Mouse (Mus musculus) splenic B cell, adult 2 months (primary cell): ENCODE data around the gene March10.

Experiments used
- DNase-seq: peaks from one replicate; pipeline ENCODE4 v3.0.0-alpha.2; 2011; ENCODE audit warnings: low read depth, low spot score
- H3K27me3 ChIP-seq: 2 replicates; pipeline ENCODE4 v1.6.1; 2012; ENCODE audit warnings: mild to moderate bottlenecking, low read length, moderate library complexity, mixed read lengths; ENCODE audit not compliant: control insufficient read depth, poor library complexity, insufficient read depth, severe bottlenecking
- H3K36me3 ChIP-seq: 2 replicates; pipeline ENCODE4 v1.6.1; 2012; ENCODE audit warnings: mild to moderate bottlenecking, low read length, moderate library complexity, mixed read lengths; ENCODE audit not compliant: control insufficient read depth, poor library complexity, insufficient read depth, severe bottlenecking

The March10 gene

DNA sequence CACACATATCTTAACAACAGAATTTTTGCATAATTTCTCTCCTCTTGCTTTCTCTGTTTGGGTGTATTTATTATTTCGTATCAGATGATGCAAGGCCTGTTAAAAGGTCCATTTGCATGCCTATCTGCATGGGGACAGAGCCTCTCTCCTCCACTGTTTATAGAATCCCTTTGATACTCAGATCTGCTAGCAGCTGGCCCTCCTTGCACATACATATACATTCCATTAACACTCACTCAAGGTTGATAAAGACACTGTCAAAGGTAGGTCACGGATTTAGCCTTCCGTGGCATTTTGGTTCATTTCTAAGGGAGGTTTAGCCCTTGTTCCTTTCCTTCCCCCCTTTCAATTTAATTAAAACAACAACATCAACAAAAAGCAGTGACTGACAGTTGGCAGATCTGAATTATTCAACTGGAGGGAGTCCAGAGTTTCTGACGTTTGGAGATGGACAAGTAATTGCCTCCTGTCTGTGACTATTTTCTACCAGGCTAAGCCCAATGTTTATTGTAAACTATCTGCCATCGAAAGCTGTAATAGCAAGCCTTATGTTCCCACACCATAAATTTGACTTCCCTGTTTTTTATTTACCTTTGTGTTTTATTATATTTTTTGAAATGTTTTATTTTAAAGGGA, 17.3 kb upstream of the March10 start:
- Histone ChIP-seq H3K27me3 (no peaks in the 10 kb centered on the region), H3K36me3 (no peaks in the 10 kb centered on the region)
- DNase-seq = no peak

DNA sequence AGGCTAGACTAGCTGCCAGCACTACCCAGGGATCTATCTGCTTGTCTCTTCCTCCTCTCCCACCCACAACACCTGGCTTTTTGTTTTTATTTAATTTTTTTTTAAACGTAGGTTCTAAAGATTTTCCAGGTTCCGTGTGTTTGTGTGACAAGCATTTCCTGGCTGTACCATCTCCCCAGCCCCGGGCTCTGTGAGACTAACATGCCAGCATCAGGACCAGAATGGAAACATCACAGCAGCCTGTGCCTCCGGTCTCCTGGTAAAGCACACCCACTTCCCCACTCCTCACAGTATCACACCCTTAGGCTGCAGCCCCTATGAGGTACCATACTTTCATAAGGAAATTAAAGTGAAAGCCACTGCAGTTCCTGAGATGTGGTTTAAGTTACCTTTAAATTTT, 16.1 kb upstream of the March10 start:
- Histone ChIP-seq H3K27me3 (no peaks in the 10 kb centered on the region), H3K36me3 (no peaks in the 10 kb centered on the region)
- DNase-seq = no peak

DNA sequence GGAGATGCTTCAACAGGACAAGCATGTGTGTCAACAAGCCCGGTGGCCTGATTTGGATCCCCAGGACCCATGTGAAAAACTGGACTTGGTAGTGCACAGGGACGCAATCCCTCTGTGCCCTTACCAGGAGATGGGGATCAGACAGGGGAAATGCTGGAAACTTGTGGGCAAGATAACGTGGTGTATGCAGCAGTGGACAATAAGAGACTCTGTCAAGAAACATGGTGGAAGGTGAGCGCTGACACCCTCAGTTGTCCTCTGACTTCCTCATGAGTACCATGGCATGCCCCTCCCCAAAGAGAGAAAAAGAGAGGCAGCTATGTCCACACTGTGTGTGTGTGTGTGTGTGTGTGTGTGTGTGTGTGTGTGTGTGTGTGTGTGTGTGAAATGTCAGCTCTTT, 14.4 kb upstream of the March10 start:
- Histone ChIP-seq H3K27me3 (no peaks in the 10 kb centered on the region), H3K36me3 (no peaks in the 10 kb centered on the region)
- DNase-seq = no peak

DNA sequence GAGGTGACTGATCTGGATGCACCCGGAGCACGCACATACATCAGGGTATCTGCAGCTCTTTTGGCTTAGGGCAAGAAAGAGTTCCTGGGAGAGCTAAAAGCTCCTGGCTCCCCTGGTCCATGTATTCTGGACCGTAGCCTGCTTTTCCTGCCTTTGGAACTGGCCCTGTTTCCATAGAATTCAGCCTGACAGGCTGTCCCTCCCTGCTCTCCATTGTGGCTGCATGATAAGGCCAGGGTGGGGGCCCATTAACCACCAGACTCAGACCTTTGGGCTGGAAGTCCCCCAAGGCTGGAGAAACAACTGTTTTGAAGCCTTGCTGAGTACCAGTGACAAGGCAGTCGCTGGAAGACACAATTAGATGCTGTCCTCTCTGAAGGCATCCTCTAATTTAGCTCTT, 13.0 kb upstream of the March10 start:
- Histone ChIP-seq H3K36me3 (no peaks in the 10 kb centered on the region), H3K27me3 (no peaks in the 10 kb centered on the region)
- no peak for DNase-seq

DNA sequence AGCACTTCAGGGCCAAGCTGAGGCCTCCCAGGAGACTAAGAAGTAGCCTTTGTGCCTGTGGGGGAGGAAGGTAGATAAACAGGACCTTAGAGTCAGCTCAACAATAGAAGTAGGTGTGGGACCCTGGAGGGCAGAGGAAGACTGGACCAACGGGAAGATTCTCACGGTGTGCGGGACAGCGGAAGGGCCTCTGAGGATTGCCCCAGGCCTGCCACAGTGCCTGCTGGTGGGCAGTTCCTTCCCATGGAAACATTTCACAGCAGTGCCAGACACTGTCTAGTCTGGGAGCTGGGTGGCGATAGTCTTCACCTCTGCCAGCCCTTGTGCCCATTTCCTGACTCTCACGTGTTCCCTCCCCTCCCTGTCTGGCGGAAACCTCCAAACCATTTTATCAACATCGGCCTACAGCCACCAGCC, 12.6 kb upstream of the March10 start:
- DNase-seq = no peak
- Histone ChIP-seq H3K27me3 (no peaks in the 10 kb centered on the region), H3K36me3 (no peaks in the 10 kb centered on the region)

DNA sequence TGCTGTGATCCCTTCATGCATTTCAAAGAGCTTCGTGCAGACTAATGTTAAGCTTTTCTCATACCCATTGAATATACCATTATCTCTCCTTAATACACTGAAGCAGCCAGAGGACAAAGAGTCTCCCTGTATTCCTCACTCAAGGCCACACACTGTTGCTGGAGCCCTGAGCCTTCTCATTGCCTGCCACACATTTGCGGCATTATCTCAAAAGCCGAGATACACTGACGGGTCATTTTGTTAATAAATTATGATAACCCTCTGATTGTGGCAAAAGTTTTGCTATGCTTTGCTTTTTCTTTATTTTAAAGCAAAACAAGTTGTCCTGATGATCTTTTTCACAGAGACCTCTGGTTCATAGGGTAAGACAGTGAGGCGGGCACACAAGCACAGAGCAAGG, 11.9 kb upstream of the March10 start:
- DNase-seq = no peak
- Histone ChIP-seq H3K36me3 (no peaks in the 10 kb centered on the region), H3K27me3 (no peaks in the 10 kb centered on the region)

- DNase-seq = no peak
- no peaks in the 10 kb centered on the region for H3K36me3 ChIP-seq
- H3K27me3 ChIP-seq = no peaks in the 10 kb centered on the region
Observed at GRCm38 (mm10) chr11:105467816-105468215, 11.3 kb upstream of the March10 start.

- DNase-seq = no peak
- no peaks in the 10 kb centered on the region for H3K36me3 ChIP-seq
- H3K27me3 ChIP-seq = no peaks in the 10 kb centered on the region
Observed at GRCm38 (mm10) chr11:105467266-105467665, 10.7 kb upstream of the March10 start.

DNA sequence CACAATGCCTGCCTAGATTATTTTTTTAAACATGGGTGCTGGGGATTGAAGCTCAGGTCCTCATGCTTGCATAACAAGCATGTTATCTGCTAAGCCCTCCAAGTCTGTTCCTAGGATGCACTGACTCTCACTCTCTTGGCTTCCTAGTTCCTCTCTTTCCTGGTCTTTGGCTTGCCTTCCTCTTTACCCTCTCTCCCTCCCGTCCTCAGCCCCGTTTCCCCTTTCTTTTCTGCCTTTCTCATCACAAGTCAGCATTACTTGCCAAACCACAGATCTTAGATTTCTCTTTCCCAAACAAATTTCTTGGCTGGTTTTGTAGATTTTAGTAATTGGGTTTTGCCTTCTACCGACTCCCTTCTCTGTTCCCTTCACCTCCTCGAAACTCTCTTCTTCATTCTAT, 10.2 kb upstream of the March10 start:
- no peaks in the 10 kb centered on the region for H3K27me3 ChIP-seq
- no peak for DNase-seq
- no peaks in the 10 kb centered on the region for H3K36me3 ChIP-seq

- DNase-seq = no peak
- H3K27me3 ChIP-seq = no peaks in the 10 kb centered on the region
- no peaks in the 10 kb centered on the region for H3K36me3 ChIP-seq
Observed at GRCm38 (mm10) chr11:105465488-105465887, 9.0 kb upstream of the March10 start.

- H3K36me3 ChIP-seq = no peaks in the 10 kb centered on the region
- no peaks in the 10 kb centered on the region for H3K27me3 ChIP-seq
- DNase-seq = no peak
Observed at GRCm38 (mm10) chr11:105464430-105464967, 8.0 kb upstream of the March10 start.

DNA sequence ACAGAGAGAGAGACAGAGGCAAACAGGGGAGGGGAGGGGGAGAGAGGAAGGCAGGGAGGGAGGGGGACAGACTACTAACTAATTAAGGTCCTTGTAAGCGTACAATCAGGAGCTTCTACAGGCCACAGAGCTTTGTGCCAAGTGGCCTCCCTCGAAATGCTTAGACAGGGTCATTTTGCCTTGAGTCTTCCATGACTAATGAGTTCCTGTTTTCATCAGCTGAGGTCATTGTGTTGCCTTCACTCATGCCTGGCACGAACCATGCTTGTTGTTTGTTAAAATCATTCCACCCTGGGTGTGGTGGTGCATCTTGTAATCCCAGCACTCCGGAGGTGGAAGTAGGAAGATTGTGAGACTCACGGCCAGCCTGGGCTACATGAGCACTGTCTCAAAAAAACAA, 3.4 kb upstream of the March10 start:
- H3K36me3 ChIP-seq = no peaks in the 10 kb centered on the region
- no peaks in the 10 kb centered on the region for H3K27me3 ChIP-seq
- DNase-seq = no peak

DNA sequence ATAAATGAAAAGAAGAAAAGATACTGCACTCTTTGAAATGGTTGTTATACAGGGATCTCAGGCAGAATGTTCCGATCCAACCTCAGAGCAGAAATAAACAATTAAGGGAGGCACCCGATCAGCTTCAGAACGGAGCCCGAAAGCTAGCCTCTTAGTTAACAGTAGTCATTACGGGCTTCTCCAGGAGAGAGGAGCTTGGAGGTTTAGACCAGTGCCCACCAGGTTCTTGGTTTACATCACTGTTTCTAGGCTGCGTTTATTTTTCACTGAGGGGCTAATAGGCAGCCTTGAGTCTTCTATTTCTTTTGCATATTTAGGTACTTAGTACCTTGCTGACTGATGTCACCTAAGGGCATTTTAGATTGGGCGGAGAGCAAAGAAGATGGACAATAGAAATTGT, 506 bp upstream of the March10 start:
- no peaks in the 10 kb centered on the region for H3K27me3 ChIP-seq
- no peaks in the 10 kb centered on the region for H3K36me3 ChIP-seq
- no peak for DNase-seq

GRCm38 (mm10) chr11:105455118-105455517, 1.4 kb downstream of the March10 start:
- no peaks in the 10 kb centered on the region for H3K27me3 ChIP-seq
- DNase-seq = no peak
- no peaks in the 10 kb centered on the region for H3K36me3 ChIP-seq

GRCm38 (mm10) chr11:105453084-105453483, 3.5 kb downstream of the March10 start:
- no peak for DNase-seq
- H3K36me3 ChIP-seq = no peaks in the 10 kb centered on the region
- no peaks in the 10 kb centered on the region for H3K27me3 ChIP-seq

GRCm38 (mm10) chr11:105452504-105452903, 4.0 kb downstream of the March10 start:
- no peak for DNase-seq
- H3K36me3 ChIP-seq = no peaks in the 10 kb centered on the region
- H3K27me3 ChIP-seq = no peaks in the 10 kb centered on the region
